Mouse (Mus musculus) kidney, postnatal 36 days (tissue): Measurements from ENCODE around the gene Rassf3.

Experiments used
- DNase-seq, 2 experiments: peaks; one replicate each; pipeline ENCODE4 v3.0.0; 2021 to 2022; ENCODE audit warnings: mixed read lengths in 2 of 2

Gene Rassf3

GRCm38 (mm10) chr10:121360358-121360757, 115.8 kb downstream of the Rassf3 start:
- no peak for DNase-seq
